Mouse (Mus musculus) bone marrow, adult 2 months (tissue): ENCODE data around the gene Mrpl44.

Experiments
- CTCF ChIP-seq: fragments of 200-500 bp; IDR thresholded peaks from 2 replicates; pipeline ENCODE4 v1.5.1; 2011; ENCODE audit warnings: low read length, control low read depth; ENCODE audit not compliant: control insufficient read depth, insufficient read depth
- POLR2A ChIP-seq: fragments of 200-500 bp; IDR thresholded peaks from 2 replicates; pipeline ENCODE4 v1.6.1; 2011; ENCODE audit warnings: low read depth, mild to moderate bottlenecking, control low read depth, low read length, borderline replicate concordance; ENCODE audit not compliant: control insufficient read depth

DNA sequence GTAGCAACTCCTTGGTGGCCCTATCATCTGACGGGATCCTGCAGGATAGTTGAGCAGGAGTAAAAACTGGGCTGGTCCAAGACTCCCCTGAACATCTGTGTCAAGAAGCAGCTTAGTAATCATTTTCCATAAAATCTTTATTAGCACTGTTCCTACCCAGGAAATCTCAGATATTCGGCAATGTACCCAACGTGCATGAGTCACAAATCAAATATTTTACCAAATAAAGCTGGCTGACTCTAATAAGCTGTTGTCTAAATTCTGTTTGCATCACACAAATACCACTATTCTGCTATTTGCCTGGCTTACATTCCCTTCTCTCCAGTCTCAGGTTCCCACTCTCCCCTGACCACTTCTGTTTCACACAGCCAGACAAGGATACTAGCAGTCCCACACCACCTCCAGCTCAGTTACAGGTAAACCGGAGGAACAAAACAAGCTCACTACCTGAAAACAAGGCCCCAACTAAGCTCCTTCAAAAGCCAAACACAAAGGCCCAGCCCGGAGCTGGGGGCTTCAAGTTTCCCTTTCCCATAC, 16.3 kb upstream of the Mrpl44 start:
- TF ChIP-seq POLR2A: no peak
- no peak for TF ChIP-seq CTCF
